Mouse (Mus musculus) granulocyte monocyte progenitor cell, adult 5-6 weeks (primary cell): ENCODE measurements around the gene Slco2a1. TPM values are rescaled to one million over a fixed set of nuclear protein-coding genes. Genes with fewer than 3 reads are reported as not detected.

Experiments
- ATAC-seq: replicated peaks from 2 replicates; pipeline ENCODE4 v1.8.0; 2016; ENCODE audit warnings: mild to moderate bottlenecking, moderate TSS enrichment, inconsistent platforms; ENCODE audit not compliant: poor library complexity, severe bottlenecking
- total RNA-seq, 2 experiments: library from RNA; stranded (forward) in 1 of 2; stranded (reverse) in 1 of 2; fragments of 200-712, 200-1000 nt in 1 of 2; fragments of >200 nt in 1 of 2; fragmentation: Nextera tagmentation in 1 of 2; gene quantifications; 2 replicates each; pipeline ENCODE4 v1.2.3; 2014 to 2017

Gene Slco2a1
- total RNA-seq (2014; fragmentation: Nextera tagmentation) (not detected in 2 replicates), total RNA-seq (2017) (not detected in 2 replicates)

GRCm38 (mm10) chr9:102988462-102988861, at the start of gene Slco2a1:
Gene Slco2a1, plus strand, starts transcription at chr9:102988712.
- no peak for ATAC-seq

GRCm38 (mm10) chr9:102942221-102942620, 46.3 kb upstream of the Slco2a1 start:
- ATAC-seq: no peak

- ATAC-seq: no peak
These were observed 43.6 kb upstream of the Slco2a1 start for GRCm38 (mm10) chr9:102944891-102945290.

GRCm38 (mm10) chr9:102946469-102947015, 42.0 kb upstream of the Slco2a1 start:
- no peak for ATAC-seq

GRCm38 (mm10) chr9:102948706-102949105, 39.8 kb upstream of the Slco2a1 start:
- no peak for ATAC-seq

GRCm38 (mm10) chr9:102951091-102951994, 37.2 kb upstream of the Slco2a1 start:
- no peak for ATAC-seq

GRCm38 (mm10) chr9:102955866-102956265, 32.6 kb upstream of the Slco2a1 start:
- no peak for ATAC-seq

GRCm38 (mm10) chr9:102958703-102959102, 29.8 kb upstream of the Slco2a1 start:
- ATAC-seq: no peak

GRCm38 (mm10) chr9:102961356-102962092, 27.0 kb upstream of the Slco2a1 start:
- ATAC-seq: no peak

GRCm38 (mm10) chr9:102962093-102962788, 26.3 kb upstream of the Slco2a1 start:
- ATAC-seq: no peak

- ATAC-seq: no peak
These were observed 25.2 kb upstream of the Slco2a1 start for GRCm38 (mm10) chr9:102963321-102963720.

GRCm38 (mm10) chr9:102964644-102965043, 23.9 kb upstream of the Slco2a1 start:
- ATAC-seq: no peak

GRCm38 (mm10) chr9:102972393-102973050, 16.0 kb upstream of the Slco2a1 start:
- ATAC-seq: no peak

- no peak for ATAC-seq
These were observed 12.6 kb upstream of the Slco2a1 start for GRCm38 (mm10) chr9:102975887-102976286.

GRCm38 (mm10) chr9:102977090-102977489, 11.4 kb upstream of the Slco2a1 start:
- ATAC-seq: no peak

- ATAC-seq: no peak
These were observed 10.6 kb upstream of the Slco2a1 start for GRCm38 (mm10) chr9:102977791-102978492.

GRCm38 (mm10) chr9:102979011-102979700, 9.4 kb upstream of the Slco2a1 start:
- no peak for ATAC-seq

GRCm38 (mm10) chr9:102979956-102980355, 8.6 kb upstream of the Slco2a1 start:
- no peak for ATAC-seq

GRCm38 (mm10) chr9:102980420-102980819, 8.1 kb upstream of the Slco2a1 start:
- ATAC-seq: no peak
